Mouse (Mus musculus): ENCODE measurements around the gene Dlx3. TPM values are rescaled to one million over a fixed set of nuclear protein-coding genes. Genes with fewer than 3 reads are reported as not detected.

Gene Dlx3
- polyA plus RNA-seq, 1 experiment from 2014 or later: 0.41 TPM

- no peak for ATAC-seq (ENCODE audit: insufficient number of reproducible peaks, low FRiP score)
- H3K4me1 ChIP-seq (replicated peaks): peaks cover 23% of the 10 kb centered on the region
- WGBS: 11% methylated on average over 9 of the region's 9 CpGs
These were observed 24.4 kb downstream of the Dlx3 start for GRCm38 (mm10) chr11:95144091-95144945.

GRCm38 (mm10) chr11:95144946-95145483 lies 25.1 kb downstream of the Dlx3 start:
- Histone ChIP-seq H3K4me2 (peak overlapping the region; percentile 94), H3K4me1 (replicated peaks) (peaks cover 23% of the 10 kb centered on the region), H3K9me3 (replicated peaks) (no peaks in the 10 kb centered on the region), H3K36me3 (no peaks in the 10 kb centered on the region), H3K27me3 (replicated peaks) (peaks cover 98% of the 10 kb centered on the region), H3K4me3 (peak overlapping the region; percentile 55), H3K27ac (ENCODE audit: poor library complexity, severe bottlenecking) (no peak overlapping the region), H3K9ac (peak overlapping the region; percentile 10; the same call in 1 of the 2 replicates)
- WGBS: 1% methylated on average over 34 of the region's 34 CpGs
- no peak for ATAC-seq (ENCODE audit: insufficient number of reproducible peaks, low FRiP score)

More at GRCm38 (mm10) chr11:95144091-95144945, 24.4 kb downstream of the Dlx3 start:
- H3K27me3 ChIP-seq (replicated peaks): peaks cover 99% of the 10 kb centered on the region
- H3K36me3 ChIP-seq: no peaks in the 10 kb centered on the region
- peak overlapping the region; percentile 55 for H3K4me3 ChIP-seq
- no peak overlapping the region for H3K27ac ChIP-seq (ENCODE audit: poor library complexity, severe bottlenecking)
- no peak overlapping the region for H3K9ac ChIP-seq
- H3K4me2 ChIP-seq: peak overlapping the region; percentile 94
- H3K9me3 ChIP-seq (replicated peaks): no peaks in the 10 kb centered on the region

DNA sequence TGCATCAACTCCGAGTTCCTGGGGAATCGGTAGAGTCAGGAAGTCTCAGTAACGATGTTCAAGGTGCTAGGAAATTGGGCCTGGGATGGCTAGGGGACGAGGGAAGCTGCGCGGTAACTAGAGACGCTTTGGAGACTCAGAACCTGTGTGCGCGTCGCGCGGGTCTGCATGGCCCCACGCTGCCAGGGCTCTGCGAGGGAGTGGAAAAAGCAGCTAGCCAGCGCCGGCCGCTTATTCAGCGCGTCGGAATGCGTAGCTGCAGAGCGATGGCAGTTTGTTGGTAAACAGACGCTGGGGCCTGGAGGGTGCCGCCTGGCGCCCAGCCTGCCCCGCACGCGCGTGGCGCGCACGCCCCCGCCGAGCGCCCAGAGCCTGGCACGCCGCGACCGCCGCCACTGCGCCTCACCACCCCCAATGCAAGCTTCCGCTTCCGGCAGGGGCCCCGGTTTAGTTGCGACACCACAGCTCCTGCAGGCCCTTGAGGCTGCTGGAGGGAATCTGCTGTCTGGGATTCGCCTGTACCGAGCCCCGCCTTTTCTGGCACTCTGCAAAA lies 26.0 kb downstream of the Dlx3 start, which contains the start of gene Dlx4:
TSS of gene Dlx4 (minus strand) at position 413 of the 553 bp plus-strand sequence.
- no peaks in the 10 kb centered on the region for H3K36me3 ChIP-seq
- no peak within 1 kb of the TSS for H3K27ac ChIP-seq (ENCODE audit: poor library complexity, severe bottlenecking)
- peak within 1 kb of the TSS; percentile 94 for H3K4me2 ChIP-seq
- peaks cover 23% of the 10 kb centered on the region for H3K4me1 ChIP-seq (replicated peaks)
- H3K9ac ChIP-seq: peak within 1 kb of the TSS; percentile 54; the same call in 1 of the 2 replicates
- no peaks in the 10 kb centered on the region for H3K9me3 ChIP-seq (replicated peaks)
- peak within 1 kb of the TSS; percentile 55 for H3K4me3 ChIP-seq
- under 1% methylated on average over 48 of the region's 48 CpGs for WGBS
- peaks cover 93% of the 10 kb centered on the region for H3K27me3 ChIP-seq (replicated peaks)
- 0 out of 2 replicates have a peak, but pooled peaks have one; percentile 36 for ATAC-seq (ENCODE audit: insufficient number of reproducible peaks, low FRiP score)

DNA sequence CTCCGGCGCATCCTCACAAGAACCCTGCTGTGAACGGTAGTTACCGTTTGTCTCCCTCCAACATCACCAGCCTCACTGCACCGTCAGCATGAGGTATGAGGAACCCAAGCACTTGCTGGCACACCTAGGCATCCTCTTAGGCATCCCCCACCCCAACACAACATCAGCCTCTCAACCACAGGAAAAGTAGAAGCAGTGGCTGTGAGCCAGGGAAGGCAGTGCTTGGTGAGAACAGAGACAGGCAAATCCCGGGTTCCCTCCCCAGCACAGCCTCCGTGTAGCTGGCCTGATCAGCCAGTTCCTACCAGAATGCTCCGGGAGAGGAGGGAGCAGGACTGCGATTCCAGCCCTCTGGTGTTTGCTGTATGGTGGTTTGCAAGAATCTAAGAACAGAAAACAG lies 28.8 kb downstream of the Dlx3 start:
- 4% methylated on average over 9 of the region's 9 CpGs for WGBS
- Histone ChIP-seq H3K4me1 (replicated peaks) (peaks cover 17% of the 10 kb centered on the region), H3K9me3 (replicated peaks) (no peaks in the 10 kb centered on the region), H3K27me3 (replicated peaks) (peaks cover 94% of the 10 kb centered on the region), H3K4me2 (no peak overlapping the region), H3K9ac (no peak overlapping the region), H3K36me3 (no peaks in the 10 kb centered on the region), H3K27ac (ENCODE audit: poor library complexity, severe bottlenecking) (no peak overlapping the region), H3K4me3 (no peak overlapping the region)
- no peak for ATAC-seq (ENCODE audit: insufficient number of reproducible peaks, low FRiP score)

- no peak overlapping the region for H3K4me2 ChIP-seq
These were observed 29.7 kb downstream of the Dlx3 start for GRCm38 (mm10) chr11:95149462-95150268.

DNA sequence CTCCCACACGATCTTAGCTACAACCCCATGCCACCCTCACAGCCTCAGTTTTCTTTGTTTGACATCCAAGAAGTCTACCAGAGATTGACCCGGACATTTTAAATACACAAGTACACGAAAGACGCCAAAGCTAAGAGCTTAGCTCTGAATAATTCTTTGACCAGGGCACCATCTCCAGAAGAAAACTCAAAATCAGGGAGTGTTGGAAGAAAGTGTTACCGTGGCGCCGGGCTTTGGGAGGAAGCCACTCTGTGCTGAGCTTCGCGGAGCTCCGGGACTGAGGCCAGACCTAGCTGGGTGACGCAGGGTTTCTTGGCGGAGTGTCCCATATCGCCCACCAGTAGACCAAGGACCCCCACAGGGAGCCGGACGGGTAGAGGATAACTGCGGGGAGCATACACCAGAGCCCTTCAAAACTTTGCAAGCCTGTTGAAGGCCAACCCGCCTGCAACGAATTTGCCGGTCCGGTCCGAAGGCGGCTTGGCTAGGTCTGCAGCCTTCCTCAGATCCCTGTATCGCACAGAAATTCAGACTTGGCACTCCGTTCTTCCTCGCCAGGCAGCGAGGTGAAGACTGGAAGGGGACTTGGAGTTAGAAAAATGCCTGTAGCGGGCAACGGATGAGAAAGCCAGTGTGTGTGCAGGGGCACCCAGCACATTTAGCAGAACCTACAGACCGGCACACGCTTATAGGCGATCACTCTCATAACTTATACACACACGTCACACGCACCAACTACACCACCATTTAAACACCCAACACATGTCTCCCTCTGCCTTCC lies 30.5 kb downstream of the Dlx3 start:
- peaks cover 92% of the 10 kb centered on the region for H3K27me3 ChIP-seq (replicated peaks)
- 0 out of 2 replicates have a peak, but pooled peaks cover 3% of the 10 kb centered on the region for H3K9me3 ChIP-seq (replicated peaks)
- no peak overlapping the region for H3K9ac ChIP-seq
- H3K4me3 ChIP-seq: 0 out of 2 replicates have a peak overlapping the region, but pooled peaks have one; percentile 2
- no peaks in the 10 kb centered on the region for H3K36me3 ChIP-seq
- WGBS: 1% methylated on average over 33 of the region's 33 CpGs
- H3K4me1 ChIP-seq (replicated peaks): peaks cover 8% of the 10 kb centered on the region
- ATAC-seq (ENCODE audit: insufficient number of reproducible peaks, low FRiP score): no peak
- H3K4me2 ChIP-seq: peak overlapping the region; percentile 13; the same call in 1 of the 2 replicates
- no peak overlapping the region for H3K27ac ChIP-seq (ENCODE audit: poor library complexity, severe bottlenecking)

More at GRCm38 (mm10) chr11:95149462-95150268, 29.7 kb downstream of the Dlx3 start:
- Histone ChIP-seq H3K27ac (ENCODE audit: poor library complexity, severe bottlenecking) (no peak overlapping the region), H3K9ac (no peak overlapping the region), H3K36me3 (no peaks in the 10 kb centered on the region), H3K27me3 (replicated peaks) (peaks cover 92% of the 10 kb centered on the region), H3K9me3 (replicated peaks) (0 out of 2 replicates have a peak, but pooled peaks cover 3% of the 10 kb centered on the region), H3K4me3 (0 out of 2 replicates have a peak overlapping the region, but pooled peaks have one; percentile 2), H3K4me1 (replicated peaks) (peaks cover 16% of the 10 kb centered on the region)
- no peak for ATAC-seq (ENCODE audit: insufficient number of reproducible peaks, low FRiP score)
- 3% methylated on average over 27 of the region's 27 CpGs for WGBS

GRCm38 (mm10) chr11:95153116-95153515 lies 33.2 kb downstream of the Dlx3 start:
- 27% methylated on average over 5 of the region's 5 CpGs for WGBS
- Histone ChIP-seq H3K9me3 (replicated peaks) (0 out of 2 replicates have a peak, but pooled peaks cover 3% of the 10 kb centered on the region), H3K4me1 (replicated peaks) (no peaks in the 10 kb centered on the region; the same call in 1 of the 2 replicates), H3K27ac (ENCODE audit: poor library complexity, severe bottlenecking) (no peak overlapping the region), H3K36me3 (no peaks in the 10 kb centered on the region), H3K4me3 (no peak overlapping the region), H3K27me3 (replicated peaks) (peaks cover 91% of the 10 kb centered on the region), H3K4me2 (no peak overlapping the region), H3K9ac (no peak overlapping the region)
- no peak for ATAC-seq (ENCODE audit: insufficient number of reproducible peaks, low FRiP score)

DNA sequence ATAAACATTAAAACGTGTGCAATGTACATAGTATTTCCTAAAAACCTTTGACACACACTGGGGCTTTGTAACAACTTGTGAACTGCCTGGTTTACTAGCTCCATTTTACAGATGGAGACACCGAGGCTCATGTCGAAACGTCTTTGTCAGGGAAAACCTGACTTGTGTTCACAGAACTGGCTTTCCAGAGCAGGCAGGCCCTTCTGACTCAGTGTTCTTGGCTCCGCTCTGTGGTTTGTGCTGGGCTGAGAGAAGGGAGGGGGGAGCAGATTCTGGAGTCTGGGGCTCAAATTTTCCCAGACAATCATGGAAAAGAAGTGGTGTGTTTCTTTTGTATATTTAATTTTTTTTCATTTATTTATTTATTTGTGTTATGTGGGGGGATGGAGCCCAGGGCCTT lies 33.8 kb downstream of the Dlx3 start:
- Histone ChIP-seq H3K4me3 (no peak overlapping the region), H3K9me3 (replicated peaks) (0 out of 2 replicates have a peak, but pooled peaks cover 3% of the 10 kb centered on the region), H3K9ac (no peak overlapping the region), H3K36me3 (no peaks in the 10 kb centered on the region), H3K4me2 (no peak overlapping the region), H3K4me1 (replicated peaks) (no peaks in the 10 kb centered on the region; the same call in 1 of the 2 replicates), H3K27me3 (replicated peaks) (peaks cover 89% of the 10 kb centered on the region), H3K27ac (ENCODE audit: poor library complexity, severe bottlenecking) (no peak overlapping the region)
- WGBS: 81% methylated on average over 5 of the region's 5 CpGs
- no peak for ATAC-seq (ENCODE audit: insufficient number of reproducible peaks, low FRiP score)

DNA sequence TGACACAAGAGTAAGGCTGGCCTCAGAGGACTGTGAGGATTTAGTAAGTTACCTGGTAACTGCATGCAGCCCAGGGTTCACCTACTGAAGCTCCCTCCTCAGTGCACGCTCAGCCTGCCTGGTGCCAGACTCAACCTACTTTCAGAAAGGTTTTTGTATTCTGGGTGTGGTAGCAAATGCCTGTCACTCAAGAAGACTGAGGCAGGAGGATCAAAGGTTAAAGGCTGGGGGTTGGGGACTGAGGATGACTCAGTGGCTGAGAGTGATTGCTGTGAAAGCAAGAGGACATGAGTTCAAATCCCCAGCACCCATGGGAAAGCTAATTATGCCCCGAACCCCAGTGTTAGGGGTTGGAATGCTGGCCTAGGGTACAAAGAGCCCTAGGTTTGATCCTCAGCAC lies 35.6 kb downstream of the Dlx3 start:
- Histone ChIP-seq H3K36me3 (no peaks in the 10 kb centered on the region), H3K4me3 (no peak overlapping the region), H3K4me1 (replicated peaks) (no peaks in the 10 kb centered on the region; the same call in 1 of the 2 replicates), H3K27ac (ENCODE audit: poor library complexity, severe bottlenecking) (no peak overlapping the region), H3K9me3 (replicated peaks) (0 out of 2 replicates have a peak, but pooled peaks cover 3% of the 10 kb centered on the region), H3K4me2 (no peak overlapping the region), H3K27me3 (replicated peaks) (peaks cover 87% of the 10 kb centered on the region), H3K9ac (no peak overlapping the region)
- ATAC-seq (ENCODE audit: insufficient number of reproducible peaks, low FRiP score): no peak
- WGBS: 79% methylated on average over 2 of the region's 2 CpGs

- Histone ChIP-seq H3K9ac (no peak overlapping the region), H3K4me2 (no peak overlapping the region), H3K36me3 (no peaks in the 10 kb centered on the region), H3K27me3 (replicated peaks) (peaks cover 75% of the 10 kb centered on the region), H3K9me3 (replicated peaks) (0 out of 2 replicates have a peak, but pooled peaks cover 3% of the 10 kb centered on the region), H3K4me1 (replicated peaks) (no peaks in the 10 kb centered on the region), H3K27ac (ENCODE audit: poor library complexity, severe bottlenecking) (no peak overlapping the region), H3K4me3 (no peak overlapping the region)
- WGBS: 54% methylated on average over 5 of the region's 5 CpGs
- ATAC-seq (ENCODE audit: insufficient number of reproducible peaks, low FRiP score): no peak
These were observed 37.4 kb downstream of the Dlx3 start for GRCm38 (mm10) chr11:95157356-95157755.

All from heart, embryonic 12.5 days (tissue).